Mouse (Mus musculus) intestine, postnatal 0 days (tissue): Measurements from ENCODE around the gene Serpinb6a. TPM values are rescaled to one million over a fixed set of nuclear protein-coding genes. Genes with fewer than 3 reads are reported as not detected.

Experiments
- ATAC-seq: fragments of 200-750 bp; cut with Nextera tagmentation; 2 replicates; pipeline ENCODE4 v1.8.0; 2017; ENCODE audit warnings: mild to moderate bottlenecking, moderate TSS enrichment, moderate library complexity
- H3K27ac ChIP-seq: fragments of 300-500 bp; sonication (generic); 2 replicates; pipeline ENCODE4 v1.5.1; 2014; ENCODE audit warnings: mild to moderate bottlenecking, low read depth, low read length, moderate library complexity
- H3K27me3 ChIP-seq: fragments of 300-500 bp; sonication (generic); replicated peaks from 2 replicates; pipeline ENCODE4 v1.6.1; 2014; ENCODE audit warnings: low read length, mixed read lengths; ENCODE audit not compliant: control insufficient read depth, insufficient read depth
- H3K36me3 ChIP-seq: fragments of 300-500 bp; sonication (generic); 2 replicates; pipeline ENCODE4 v1.6.1; 2014; ENCODE audit warnings: mild to moderate bottlenecking, moderate library complexity; ENCODE audit not compliant: control insufficient read depth, insufficient read depth
- H3K4me1 ChIP-seq: fragments of 300-500 bp; sonication (generic); replicated peaks from 2 replicates; pipeline ENCODE4 v1.6.1; 2014; ENCODE audit warnings: antibody characterized with exemption, low read length, mixed read lengths; ENCODE audit not compliant: control insufficient read depth, insufficient read depth
- H3K4me2 ChIP-seq: fragments of 300-500 bp; sonication (generic); replicated peaks from 2 replicates; pipeline ENCODE4 v1.6.1; 2014; ENCODE audit warnings: low read depth, mild to moderate bottlenecking, moderate library complexity
- H3K4me3 ChIP-seq: fragments of 300-500 bp; sonication (generic); 2 replicates; pipeline ENCODE4 v1.5.1; 2014; ENCODE audit warnings: low read depth, low read length
- H3K9ac ChIP-seq: fragments of 300-500 bp; sonication (generic); 2 replicates; pipeline ENCODE4 v1.6.1; 2014; ENCODE audit warnings: mild to moderate bottlenecking, low read depth, low read length
- H3K9me3 ChIP-seq: fragments of 300-500 bp; sonication (generic); 2 replicates; pipeline ENCODE4 v1.6.1; 2016; ENCODE audit warnings: mixed run types; ENCODE audit not compliant: control insufficient read depth
- CTCF ChIP-seq: sonication (generic); IDR thresholded peaks from 2 replicates; pipeline ENCODE4 v1.5.1; 2016; ENCODE audit warnings: low read depth, mild to moderate bottlenecking, control low read depth, antibody characterized with exemption, moderate library complexity
- WGBS: fragments of 180-500 bp; shearing (Covaris S2); extraction: QIAGEN DNeasy Blood & Tissue Kit; methylation state at CpG from one replicate; pipeline ENCODE4 v1.1.7; 2014; 5-methylcytosine and 5-hydroxymethylcytosine counted together
- polyA plus RNA-seq: library from polyadenylated mRNA; unstranded; fragments of >200 nt; fragmentation: Nextera tagmentation; extraction: Ambion mirVana; gene quantifications from 2 replicates; pipeline ENCODE4 v1.2.1, GENCODE M21; 2015

Gene Serpinb6a
- polyA plus RNA-seq, result 364 and 373 TPM in 2 replicates

GRCm38 (mm10) chr13:34002058-34003006, at the start of gene Serpinb6a, which contains the start of gene Ripk1:
Gene Serpinb6a (minus strand): TSS chr13:34002794.
Gene Ripk1 (plus strand): TSS chr13:34002363.
- WGBS, result under 1% methylated on average over 91 of the region's 92 CpGs
- Histone ChIP-seq H3K4me3 (peak within 1 kb of the TSS; percentile 78), H3K4me2 (peak within 1 kb of the TSS; percentile 83), H3K27me3 (no peaks in the 10 kb centered on the region), H3K27ac (peak within 1 kb of the TSS; percentile 94), H3K36me3 (no peaks in the 10 kb centered on the region), H3K9ac (peak within 1 kb of the TSS; percentile 86), H3K9me3 (no peaks in the 10 kb centered on the region), H3K4me1 (peaks cover 1% of the 10 kb centered on the region; the same call in 1 of the 2 replicates)
- peak; percentile 97 for ATAC-seq
- peak; percentile 71 for TF ChIP-seq CTCF

GRCm38 (mm10) chr13:34051692-34052091, 49.1 kb upstream of the Serpinb6a start:
- 93% methylated on average over 3 of the region's 3 CpGs for WGBS
- Histone ChIP-seq H3K27ac (no peak overlapping the region), H3K9me3 (no peaks in the 10 kb centered on the region), H3K4me3 (no peak overlapping the region), H3K27me3 (no peaks in the 10 kb centered on the region), H3K4me1 (no peaks in the 10 kb centered on the region), H3K4me2 (no peak overlapping the region), H3K9ac (no peak overlapping the region), H3K36me3 (peaks cover 21% of the 10 kb centered on the region)
- ATAC-seq, result no peak
- no peak for TF ChIP-seq CTCF

- no peak overlapping the region for H3K9ac ChIP-seq
- H3K27me3 ChIP-seq, result no peaks in the 10 kb centered on the region
- H3K9me3 ChIP-seq, result no peaks in the 10 kb centered on the region
- no peak overlapping the region for H3K4me2 ChIP-seq
- H3K4me3 ChIP-seq, result no peak overlapping the region
- no peak for TF ChIP-seq CTCF
- peaks cover 21% of the 10 kb centered on the region for H3K36me3 ChIP-seq
- H3K4me1 ChIP-seq, result no peaks in the 10 kb centered on the region
- WGBS, result 93% methylated on average over 8 of the region's 8 CpGs
- no peak for ATAC-seq
- no peak overlapping the region for H3K27ac ChIP-seq
Observed at GRCm38 (mm10) chr13:34050479-34050878, 47.9 kb upstream of the Serpinb6a start.

- ATAC-seq, result no peak
- Histone ChIP-seq H3K4me1 (no peaks in the 10 kb centered on the region), H3K4me3 (no peak overlapping the region), H3K27ac (no peak overlapping the region), H3K27me3 (no peaks in the 10 kb centered on the region), H3K36me3 (peaks cover 9% of the 10 kb centered on the region), H3K4me2 (no peak overlapping the region), H3K9me3 (no peaks in the 10 kb centered on the region), H3K9ac (no peak overlapping the region)
- no peak for TF ChIP-seq CTCF
- 97% methylated on average over 3 of the region's 3 CpGs for WGBS
Observed at GRCm38 (mm10) chr13:34047526-34047925, 44.9 kb upstream of the Serpinb6a start.

GRCm38 (mm10) chr13:34046421-34047012, 43.9 kb upstream of the Serpinb6a start:
- Histone ChIP-seq H3K4me1 (no peaks in the 10 kb centered on the region), H3K9ac (no peak overlapping the region), H3K9me3 (no peaks in the 10 kb centered on the region), H3K27me3 (no peaks in the 10 kb centered on the region), H3K36me3 (peaks cover 5% of the 10 kb centered on the region; the same call in 1 of the 2 replicates), H3K27ac (no peak overlapping the region), H3K4me3 (no peak overlapping the region), H3K4me2 (no peak overlapping the region)
- WGBS, result 42% methylated on average over 11 of the region's 11 CpGs
- peak; percentile 97 for TF ChIP-seq CTCF
- ATAC-seq, result peak; percentile 78
